Mouse (Mus musculus) urinary bladder, postnatal 0 days (tissue): Measurements from ENCODE around the gene Ada. TPM values are rescaled to one million over a fixed set of nuclear protein-coding genes. Genes with fewer than 3 reads are reported as not detected.

Experiments used
- polyA plus RNA-seq: library from polyadenylated mRNA; unstranded; fragments of >200 nt; fragmentation: Nextera tagmentation; extraction: Ambion mirVana; gene quantifications from 2 replicates; pipeline ENCODE4 v1.2.1, GENCODE M21; 2015

The Ada gene
- 10.2 and 11.6 TPM in 2 replicates for polyA plus RNA-seq

DNA sequence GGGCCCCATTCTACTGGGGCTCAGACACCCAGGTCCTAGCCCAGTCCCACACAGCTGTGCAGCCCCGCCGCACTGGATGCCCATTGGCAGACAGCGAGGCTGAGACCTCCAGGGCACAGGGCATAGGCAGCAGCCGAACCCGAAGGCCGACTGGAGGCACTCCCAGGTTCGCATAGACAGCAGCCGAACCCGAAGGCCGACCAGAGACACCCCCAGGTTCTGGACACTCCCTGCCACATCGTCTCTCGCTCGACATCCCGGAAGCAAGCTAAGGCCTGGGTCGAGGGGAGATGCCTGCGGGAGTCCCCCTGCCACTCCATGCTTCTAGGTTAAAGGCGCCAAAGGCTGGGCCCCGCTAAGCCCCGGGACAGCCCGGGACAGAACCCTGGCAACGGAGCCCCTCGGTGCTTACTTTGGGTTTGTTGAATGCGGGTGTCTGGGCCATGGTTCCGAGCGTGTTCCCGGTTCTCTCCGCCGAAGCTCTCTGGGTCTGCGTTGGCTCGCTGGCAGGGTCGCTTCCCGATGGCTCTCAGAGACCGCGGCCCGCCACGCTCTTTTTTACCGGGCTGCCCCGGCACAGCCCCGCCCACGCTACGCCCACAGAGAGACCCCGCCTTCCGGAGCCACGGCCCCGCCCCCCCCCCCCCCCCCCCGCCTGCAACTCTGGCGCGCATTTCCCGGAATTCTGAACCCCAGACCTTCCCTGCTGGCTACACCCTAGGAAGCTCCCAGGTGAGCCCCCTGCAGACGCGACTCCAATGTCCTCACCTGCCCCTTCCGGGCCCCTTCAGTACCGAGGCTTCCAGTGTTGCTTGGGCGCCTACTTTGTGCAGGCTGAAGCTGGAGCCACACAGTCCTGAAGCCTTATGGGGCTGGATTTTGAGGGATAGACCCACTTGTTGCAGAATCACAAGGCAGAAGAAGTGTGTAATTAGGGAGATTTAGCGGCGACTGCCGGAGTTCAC lies at the start of gene Ada:
Gene Ada (minus strand): TSS at position 593 of the 965 bp plus-strand sequence.

Other genes starting within 250 kb of the Ada start
- 0.27 and 0.40 TPM in 2 replicates for gene Hnf4a, start 243.4 kb downstream of the Ada start, polyA plus RNA-seq
- 20.8 and 24.4 TPM in 2 replicates for gene Ttpal, start 147.9 kb downstream of the Ada start, polyA plus RNA-seq
- 54.9 and 58.0 TPM in 2 replicates for gene Serinc3, start 105.1 kb downstream of the Ada start, polyA plus RNA-seq
- 125 and 140 TPM in 2 replicates for gene Pkig, start 91.9 kb downstream of the Ada start, polyA plus RNA-seq
- gene Ccn5, start 70.6 kb upstream of the Ada start, polyA plus RNA-seq = 4.4 and 6.8 TPM in 2 replicates
- gene Kcnk15, start 103.4 kb upstream of the Ada start, polyA plus RNA-seq = not detected in 2 replicates
- 0.04 TPM in 2 replicates for gene Rims4, start 168.4 kb upstream of the Ada start, polyA plus RNA-seq
- gene Ywhab, start 244.7 kb upstream of the Ada start, polyA plus RNA-seq = 228 and 257 TPM in 2 replicates